Mouse (Mus musculus): Measurements from ENCODE around the gene Tef.

Tef gene

DNA sequence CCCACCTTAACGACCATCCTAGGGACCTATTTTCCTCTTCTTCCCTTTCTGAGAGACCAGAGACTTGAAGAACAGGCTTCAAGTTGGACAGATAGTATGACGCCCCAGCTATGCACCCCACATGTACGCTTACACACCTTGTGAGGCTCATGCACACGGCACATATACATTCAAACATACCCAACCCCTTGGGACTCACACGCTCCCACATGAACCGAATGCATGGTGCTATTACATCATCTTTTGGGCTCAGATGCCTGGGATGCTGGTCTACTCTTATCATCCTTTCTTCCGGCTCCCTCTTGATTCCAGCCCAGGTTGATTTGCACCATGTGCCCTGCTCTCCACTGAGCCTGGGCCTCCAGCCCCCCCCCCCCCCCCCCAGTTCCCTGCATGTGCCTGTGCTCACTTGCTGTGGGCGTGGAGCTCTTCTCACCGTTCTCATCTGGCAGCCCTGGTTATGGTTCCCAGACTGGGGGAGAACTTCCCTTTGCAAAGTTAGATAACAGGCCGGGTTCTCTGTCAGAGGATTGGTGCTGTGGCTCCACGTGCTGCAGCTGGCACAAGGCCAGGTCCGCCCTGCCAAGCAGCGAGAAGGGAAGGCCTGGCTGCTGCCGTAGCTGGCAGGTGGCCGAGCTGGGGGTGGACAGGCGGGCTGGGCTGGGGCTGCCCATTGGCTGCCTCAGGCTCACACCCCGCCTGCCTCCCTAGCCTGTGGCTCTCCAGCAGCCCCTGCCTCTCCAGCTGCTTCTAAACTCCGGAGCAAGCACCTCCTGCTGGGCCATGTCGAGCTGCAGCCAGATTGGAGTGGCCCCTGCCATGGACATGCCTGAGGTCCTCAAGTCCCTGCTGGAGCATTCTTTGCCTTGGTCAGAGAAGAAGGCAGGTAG is at the start of gene Tef:
TSS of gene Tef (plus strand) at position 421 of the 890 bp plus-strand sequence.
- DNase-seq (ENCODE audit: low spot score in 2 of 2), result peak; percentile 87 to 92

- no peak for DNase-seq (ENCODE audit: low spot score in 2 of 2)
Measured at GRCm38 (mm10) chr15:81753669-81754068, 48.6 kb upstream of the Tef start.

- DNase-seq (ENCODE audit: low spot score in 2 of 2), result no peak
Measured at GRCm38 (mm10) chr15:81758701-81759100, 43.5 kb upstream of the Tef start.

DNA sequence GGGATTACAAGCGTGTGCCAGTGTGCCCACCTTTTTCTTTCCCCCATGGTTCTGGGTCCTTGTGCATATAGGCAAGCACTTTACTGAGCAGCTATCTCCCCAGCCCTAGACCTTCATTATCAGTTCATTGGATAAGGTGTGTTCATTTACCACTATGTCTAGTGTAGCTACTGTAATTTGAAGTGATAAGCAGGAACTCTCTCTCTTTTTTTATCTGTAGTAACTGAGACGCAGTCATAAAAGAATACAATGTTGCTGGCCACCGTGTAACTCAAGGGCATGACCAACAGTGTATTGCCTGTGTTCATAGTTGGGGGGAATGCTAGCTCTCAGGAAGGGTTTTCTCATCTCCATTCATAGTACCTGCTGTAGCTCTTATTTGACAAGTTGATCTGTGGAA is 42.7 kb upstream of the Tef start:
- no peak for DNase-seq (ENCODE audit: low spot score in 2 of 2)

DNA sequence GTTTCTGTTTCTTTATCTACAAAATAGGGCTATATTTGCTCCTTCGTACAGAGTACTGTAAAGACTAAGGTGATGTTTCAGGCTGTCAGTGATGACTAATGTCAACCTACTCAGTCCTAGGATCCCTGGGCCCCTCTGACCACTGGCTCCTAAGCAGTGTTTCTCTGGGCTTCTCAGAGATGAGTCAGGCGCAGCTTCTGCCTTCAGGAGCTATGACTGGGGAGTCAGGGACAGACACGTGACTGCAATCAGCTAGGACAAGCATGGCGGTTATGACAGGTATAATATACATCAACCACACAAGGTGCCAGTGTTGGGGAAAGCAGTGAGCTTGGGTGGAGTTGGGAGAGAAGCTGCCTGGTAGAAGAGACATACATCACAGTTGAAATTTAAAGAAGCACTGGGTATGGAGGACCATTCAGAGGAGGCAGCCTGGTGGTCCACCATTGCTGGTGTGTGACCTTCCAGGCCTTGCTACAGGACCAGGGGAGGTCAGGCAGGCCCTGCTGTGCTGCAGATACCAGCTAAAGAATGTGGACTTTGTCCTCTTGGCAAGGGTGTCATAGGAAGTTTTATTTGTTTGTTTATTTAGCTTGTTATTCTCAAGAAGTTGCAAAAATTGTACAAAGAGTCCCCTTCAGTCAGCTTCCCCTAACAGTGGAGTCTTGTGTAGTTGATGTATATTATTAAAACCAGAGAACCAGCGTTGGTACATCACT is 41.7 kb upstream of the Tef start:
- DNase-seq (ENCODE audit: low spot score in 2 of 2), result no peak

- DNase-seq (ENCODE audit: low spot score in 2 of 2), result no peak
Measured at GRCm38 (mm10) chr15:81761381-81761780, 40.8 kb upstream of the Tef start.

GRCm38 (mm10) chr15:81761959-81762358 is 40.3 kb upstream of the Tef start:
- DNase-seq (ENCODE audit: low spot score in 2 of 2), result no peak

- no peak for DNase-seq (ENCODE audit: low spot score in 2 of 2)
Measured at GRCm38 (mm10) chr15:81764573-81764972, 37.6 kb upstream of the Tef start.

DNA sequence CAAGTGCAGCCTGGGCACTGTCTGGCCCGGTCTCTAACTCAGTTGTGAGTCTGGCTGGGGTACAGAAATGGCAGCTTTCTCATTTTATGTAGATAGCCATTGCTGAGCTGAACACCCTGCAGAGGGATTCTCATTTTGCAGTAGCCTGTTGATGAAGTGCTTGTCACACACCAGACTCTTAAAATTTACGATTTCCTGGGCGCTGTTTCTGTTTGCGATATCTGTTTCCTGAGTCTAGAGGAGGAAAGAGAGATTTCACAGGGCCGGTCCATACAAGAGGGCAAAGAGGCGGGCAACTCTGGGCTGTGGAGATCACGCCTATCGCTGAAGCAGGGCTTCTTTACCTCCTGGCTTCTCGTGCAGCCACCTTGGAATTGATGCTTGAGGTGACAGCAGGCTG is 36.6 kb upstream of the Tef start:
- DNase-seq (ENCODE audit: low spot score in 2 of 2), result no peak

DNA sequence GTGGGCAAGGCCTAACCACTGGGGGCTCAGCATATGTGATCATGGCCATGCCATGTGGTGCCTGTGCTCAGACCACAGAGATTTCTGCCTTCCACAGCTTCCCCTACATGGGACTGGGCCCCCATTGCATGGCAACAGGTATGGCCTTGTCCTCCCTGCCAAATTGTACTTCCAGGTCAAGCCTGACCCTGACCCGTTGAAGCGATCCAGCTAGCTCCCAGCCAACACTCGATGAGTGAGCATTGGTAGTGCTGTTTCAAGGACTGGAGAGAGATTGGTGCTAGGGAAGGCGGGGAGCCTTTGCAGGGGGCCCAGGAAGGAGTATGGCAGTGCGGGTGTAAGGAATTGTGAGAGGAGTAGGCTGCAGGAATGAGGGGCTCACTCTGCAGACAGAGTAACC is 35.8 kb upstream of the Tef start:
- DNase-seq (ENCODE audit: low spot score in 2 of 2), result no peak

DNA sequence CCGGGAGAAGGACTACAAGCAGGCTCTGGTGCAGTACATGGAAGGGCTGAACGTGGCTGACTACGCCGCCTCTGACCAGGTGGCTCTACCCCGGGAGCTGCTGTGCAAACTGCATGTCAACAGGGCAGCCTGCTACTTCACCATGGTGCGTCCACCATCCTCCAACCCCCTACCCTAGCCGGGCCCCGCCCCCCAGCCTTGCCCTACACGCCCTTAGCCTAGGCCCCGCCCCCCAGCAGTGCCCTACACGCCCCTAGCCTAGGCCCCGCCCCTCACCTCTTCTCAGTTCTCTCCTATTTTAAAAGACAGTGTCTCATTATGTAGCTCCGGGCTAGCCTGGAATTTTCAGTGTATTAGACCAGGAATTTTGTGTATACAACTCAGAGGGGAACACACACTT is 33.2 kb upstream of the Tef start:
- no peak for DNase-seq (ENCODE audit: low spot score in 2 of 2)

DNA sequence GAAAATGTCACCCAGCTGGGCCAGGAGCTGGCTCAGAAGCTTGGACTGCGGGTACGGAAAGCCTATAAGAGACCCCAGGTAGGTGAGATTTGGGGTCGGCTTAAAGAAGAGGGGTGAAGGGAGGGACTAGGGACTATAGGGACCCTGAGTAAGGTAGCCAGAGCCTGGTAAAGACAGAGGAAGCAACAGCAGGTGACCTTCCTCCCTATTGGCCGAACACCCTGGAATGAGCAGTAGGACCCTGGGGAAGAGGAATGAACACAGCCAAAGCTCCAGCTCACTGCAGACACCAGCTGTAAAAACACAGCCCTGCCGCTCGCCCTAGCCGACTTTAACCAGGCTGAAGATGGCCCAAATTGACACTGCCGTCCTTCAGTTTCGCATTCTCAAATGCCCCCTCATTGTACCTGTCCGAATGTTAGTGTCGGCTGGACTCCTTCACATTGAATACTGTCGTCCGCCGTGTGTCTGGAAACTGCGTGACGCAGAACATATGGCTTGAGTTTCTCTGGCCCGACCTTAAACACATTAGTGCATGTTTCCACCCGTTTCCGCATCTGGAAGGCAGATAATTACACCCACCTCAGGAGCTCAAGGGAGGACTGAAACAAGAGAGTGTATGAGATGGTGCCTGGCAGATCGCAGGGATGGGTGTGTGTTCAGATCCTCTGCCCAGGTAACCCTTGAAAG is 29.6 kb upstream of the Tef start:
- DNase-seq (ENCODE audit: low spot score in 2 of 2), result no peak

- no peak for DNase-seq (ENCODE audit: low spot score in 2 of 2)
Measured at GRCm38 (mm10) chr15:81774505-81775171, 27.6 kb upstream of the Tef start.

DNA sequence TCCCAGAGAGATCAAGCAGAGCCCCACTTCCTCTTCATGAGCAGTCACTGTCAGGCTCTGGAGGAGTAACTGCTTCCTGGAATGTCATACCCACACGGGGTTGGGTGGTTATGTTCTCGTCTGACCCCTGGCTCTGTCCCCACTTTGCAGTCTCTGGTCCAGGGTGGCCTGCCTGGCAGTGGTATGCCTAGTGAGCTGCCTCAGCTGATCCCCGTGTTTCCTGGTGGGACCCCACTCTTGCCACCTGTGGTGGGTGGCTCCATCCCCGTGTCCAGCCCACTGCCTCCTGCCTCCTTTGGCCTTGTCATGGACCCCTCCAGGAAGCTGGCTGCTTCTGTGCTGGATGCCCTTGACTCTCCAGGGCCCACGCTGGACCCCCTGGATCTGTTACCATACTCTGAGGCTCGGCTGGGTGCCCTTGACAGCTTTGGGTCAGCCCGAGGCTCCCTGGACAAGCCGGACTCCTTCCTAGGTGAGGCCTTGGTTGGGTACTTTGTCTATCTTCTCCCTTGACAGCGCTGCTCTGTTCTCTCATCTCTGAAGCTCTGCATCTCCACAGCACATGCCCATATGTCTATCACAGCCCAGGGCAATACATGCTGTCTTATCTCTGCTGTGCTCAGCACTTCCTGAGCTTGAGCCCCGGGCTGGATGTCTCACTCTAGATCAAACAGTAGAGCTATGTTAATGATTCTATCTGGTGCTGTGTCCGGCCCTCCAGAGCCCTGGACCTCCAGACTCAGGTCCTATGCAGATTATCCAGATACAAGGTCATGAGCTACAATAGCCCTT is 25.4 kb upstream of the Tef start:
- DNase-seq (ENCODE audit: low spot score in 2 of 2), result no peak

- DNase-seq (ENCODE audit: low spot score in 2 of 2), result peak in 1 of 2 experiments; percentile 46
Measured at GRCm38 (mm10) chr15:81781816-81782215, 20.4 kb upstream of the Tef start.

DNA sequence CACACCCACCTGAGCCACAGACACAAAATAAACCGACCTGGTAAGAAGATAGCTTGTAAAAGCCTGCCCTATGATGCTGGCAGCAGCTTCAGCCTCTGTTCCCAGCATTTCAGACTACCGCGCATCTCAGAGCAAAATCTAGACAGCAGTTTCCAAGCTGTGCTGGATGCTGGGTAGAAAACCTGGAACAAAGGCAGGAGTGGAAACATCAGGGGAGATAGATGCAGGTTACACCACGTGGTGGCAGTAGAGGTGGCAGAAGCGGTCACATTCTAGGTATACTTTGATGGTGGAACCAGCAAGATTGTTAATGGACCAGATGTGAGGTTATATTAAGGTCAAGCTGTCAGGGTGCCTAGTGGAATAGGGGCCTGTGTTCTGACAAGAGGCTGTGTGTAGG is 17.5 kb upstream of the Tef start:
- DNase-seq (ENCODE audit: low spot score in 2 of 2), result no peak

GRCm38 (mm10) chr15:81785701-81786100 is 16.5 kb upstream of the Tef start:
- no peak for DNase-seq (ENCODE audit: low spot score in 2 of 2)

DNA sequence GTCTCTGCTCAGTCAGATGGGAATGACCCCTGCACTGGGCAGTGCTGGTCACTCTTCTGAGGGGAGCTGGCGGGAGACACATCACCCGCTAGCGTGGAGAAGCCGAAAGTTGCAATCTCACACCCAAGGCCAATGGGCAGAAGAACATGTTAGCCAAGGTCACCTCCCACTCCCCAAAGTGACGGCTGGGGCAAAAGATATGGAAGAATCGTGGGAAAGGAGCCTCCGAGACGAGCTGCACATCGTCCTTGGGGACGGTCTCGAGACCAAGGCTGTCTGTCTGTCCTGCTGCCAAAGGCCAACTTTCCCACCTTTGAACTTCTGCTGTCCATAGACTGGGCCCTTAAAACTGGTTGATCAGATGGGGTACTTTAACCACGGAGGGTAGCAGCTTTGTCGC is 14.7 kb upstream of the Tef start:
- no peak for DNase-seq (ENCODE audit: low spot score in 2 of 2)

- no peak for DNase-seq (ENCODE audit: low spot score in 2 of 2)
Measured at GRCm38 (mm10) chr15:81792444-81792843, 9.8 kb upstream of the Tef start.

- DNase-seq (ENCODE audit: low spot score in 2 of 2), result no peak
Measured at GRCm38 (mm10) chr15:81796228-81796627, 6.0 kb upstream of the Tef start.

DNA sequence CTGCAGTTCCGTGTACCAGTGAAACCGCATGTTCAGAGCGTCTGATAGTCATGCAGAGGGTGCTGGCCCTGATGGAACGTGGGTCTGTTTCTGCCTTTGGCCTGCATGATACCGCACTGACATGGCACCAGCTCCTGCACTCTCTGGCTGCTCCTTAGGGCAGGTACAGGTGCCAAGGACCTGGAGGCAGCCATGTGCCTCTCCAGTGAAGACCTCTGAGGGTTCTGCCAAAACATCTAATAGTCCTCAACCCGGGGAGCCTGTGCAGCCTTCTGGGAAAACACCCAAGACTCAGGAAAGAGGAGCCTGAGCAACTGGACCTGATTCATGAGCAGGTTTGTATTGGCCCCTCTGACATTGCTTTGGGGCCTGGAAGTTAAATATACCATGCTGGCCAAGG is 4.4 kb upstream of the Tef start:
- DNase-seq (ENCODE audit: low spot score in 2 of 2), result no peak

All from spleen, postnatal 14 days (tissue).